Mouse (Mus musculus) cortical plate, adult 2 months (tissue): ENCODE measurements around the gene Kat2a.
A peak's percentile ranks its signal among the peaks of the same experiment; 100 is the strongest.

Experiments
- CTCF ChIP-seq: fragments of 200-500 bp; IDR thresholded peaks from 2 replicates; pipeline ENCODE4 v1.5.1; 2011; ENCODE audit warnings: mild to moderate bottlenecking, control low read depth, low read length; ENCODE audit not compliant: insufficient read depth; ENCODE audit errors: extremely low read depth
- POLR2A ChIP-seq: fragments of 200-500 bp; IDR thresholded peaks from 2 replicates; pipeline ENCODE4 v1.6.1; 2011; ENCODE audit warnings: mild to moderate bottlenecking, low read length, control low read depth; ENCODE audit not compliant: insufficient read depth; ENCODE audit errors: extremely low read depth

- peak; percentile 91 for TF ChIP-seq CTCF
- TF ChIP-seq POLR2A: no peak
Observed at GRCm38 (mm10) chr11:100714534-100714915, 2.3 kb upstream of the Kat2a start.
